Mouse (Mus musculus): ENCODE measurements around the gene Slc4a4.
"Not testable (repeated sequence)": the region's sequence is repeated elsewhere in the genome, so short reads cannot be mapped to it uniquely, and the experiment has no call there.

Slc4a4 gene

DNA sequence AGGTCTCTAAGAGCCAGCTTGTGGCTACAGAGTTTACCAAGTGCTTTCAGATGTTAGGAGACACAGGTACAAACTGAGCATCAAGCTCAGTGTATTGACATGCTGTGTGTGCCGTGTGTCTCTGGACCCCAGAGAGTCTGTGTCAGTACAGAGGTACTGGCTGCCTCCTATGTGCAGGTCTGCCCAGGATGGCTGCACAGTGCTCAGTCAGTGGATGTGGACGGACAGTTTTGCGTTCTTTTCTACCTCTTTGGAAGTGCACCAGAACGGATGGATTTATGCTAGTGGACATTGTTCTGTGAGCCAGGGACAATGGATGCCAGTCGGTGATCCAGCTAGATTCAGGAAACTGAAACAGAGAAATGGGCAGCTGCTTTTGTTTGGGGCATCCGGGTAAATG lies 72.8 kb downstream of the Slc4a4 start:
- in situ Hi-C loops (cut with MboI, MseI): no loop called here

DNA sequence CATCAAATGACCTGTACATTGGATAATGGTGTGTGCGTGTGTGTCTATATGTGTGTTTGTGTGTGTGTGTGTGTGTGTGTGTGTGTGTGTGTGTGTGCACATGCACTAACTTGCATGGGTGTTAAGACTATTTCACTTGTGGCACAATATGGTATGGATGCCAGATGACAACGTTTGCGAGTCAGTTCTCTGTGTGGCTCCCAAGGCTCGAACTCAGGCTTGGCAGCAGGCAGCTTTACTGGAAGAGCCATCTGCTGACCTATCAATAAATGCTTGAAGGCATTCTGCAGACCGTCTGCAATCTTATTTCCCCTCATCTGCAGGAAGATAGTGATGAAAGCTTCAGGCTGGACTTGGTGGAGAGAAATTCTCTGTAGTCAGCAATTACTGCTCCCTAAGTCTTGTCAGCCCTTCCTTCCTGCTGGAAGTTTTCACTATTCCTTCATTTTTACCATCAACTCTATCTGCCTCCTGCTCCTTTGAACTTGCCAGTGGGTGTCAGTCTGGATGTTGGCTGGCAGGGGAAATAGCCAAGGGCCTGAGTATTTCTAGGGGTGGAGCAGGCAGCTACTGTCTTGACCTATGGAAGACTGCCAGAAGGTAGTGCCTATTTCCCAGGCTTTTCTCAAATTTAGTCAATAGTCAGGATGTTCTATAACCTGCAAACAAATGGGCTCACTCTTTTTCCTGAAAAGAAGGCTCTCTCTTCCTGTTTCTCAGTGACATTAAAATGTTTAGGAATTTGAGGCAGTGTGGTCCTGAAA lies 73.9 kb downstream of the Slc4a4 start:
- in situ Hi-C loops (cut with MboI, MseI): no loop called here

DNA sequence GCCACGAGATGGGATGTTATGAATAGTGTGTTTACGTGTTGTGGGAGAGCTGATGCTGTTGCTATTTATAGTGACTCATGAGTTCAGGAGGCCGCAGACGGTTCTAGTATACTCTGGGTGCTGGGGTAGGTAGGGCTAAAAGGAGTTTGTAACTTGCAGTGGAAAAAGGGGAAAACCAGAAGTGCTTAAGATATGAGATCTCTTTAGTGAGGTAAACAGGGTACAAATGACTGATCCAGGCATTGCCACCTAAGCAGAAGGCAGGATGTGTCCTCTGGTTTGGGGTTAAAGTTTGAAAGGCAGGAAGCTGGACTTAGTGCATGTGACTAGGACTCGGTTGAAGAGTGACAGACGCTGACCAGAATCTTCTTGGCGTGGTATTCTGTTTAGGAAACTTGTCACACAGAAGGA lies 74.7 kb downstream of the Slc4a4 start:
- in situ Hi-C loops (cut with MboI, MseI): no loop called here

DNA sequence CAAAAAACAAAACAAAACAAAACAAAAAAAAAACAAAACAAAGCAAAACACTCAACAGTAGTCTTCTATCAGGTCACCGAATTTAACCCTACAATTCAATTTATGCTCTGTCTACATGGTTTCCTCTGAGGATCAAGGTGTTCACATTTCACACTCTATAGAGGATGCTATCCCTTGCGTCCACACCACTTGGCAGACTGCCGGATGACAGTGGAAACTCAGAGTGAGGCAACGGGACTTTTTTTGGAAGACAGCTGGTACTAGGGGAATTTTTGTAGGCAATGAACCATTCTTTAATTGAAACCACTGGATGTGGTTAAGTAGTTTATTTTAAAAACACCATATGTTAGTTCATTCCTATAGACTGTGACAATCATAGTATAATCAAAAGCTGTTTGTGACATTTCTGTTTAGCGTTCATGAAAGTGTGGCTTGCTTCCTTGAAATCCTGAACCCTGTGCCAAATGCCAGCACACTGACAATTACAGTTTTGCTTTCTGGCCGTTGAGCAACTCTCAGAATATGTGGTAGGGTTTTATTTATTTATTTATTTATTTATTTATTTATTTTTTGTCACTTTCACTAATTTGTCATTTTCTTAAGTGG lies 78.2 kb downstream of the Slc4a4 start:
- in situ Hi-C loops (cut with MboI, MseI): no loop called here

DNA sequence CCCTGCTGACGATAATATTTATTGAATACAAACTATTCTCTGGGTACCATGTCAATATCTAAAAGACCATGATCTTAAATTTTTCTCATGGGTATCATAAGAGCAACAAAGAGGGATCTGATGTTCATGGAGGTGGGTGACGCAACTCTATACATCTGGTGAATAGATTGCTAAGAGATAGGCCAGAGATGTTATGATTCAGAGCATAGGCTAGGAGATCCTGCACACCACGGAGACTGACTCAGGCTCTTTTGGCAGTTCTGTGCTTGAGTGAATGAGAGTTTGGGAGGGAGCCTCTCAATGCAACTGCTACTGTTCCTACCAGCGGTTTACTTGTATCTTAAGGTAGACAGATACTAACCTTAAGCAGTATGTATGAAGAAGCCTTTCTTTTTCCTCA lies 79.9 kb downstream of the Slc4a4 start:
- in situ Hi-C loops (cut with MboI, MseI): no loop called here

DNA sequence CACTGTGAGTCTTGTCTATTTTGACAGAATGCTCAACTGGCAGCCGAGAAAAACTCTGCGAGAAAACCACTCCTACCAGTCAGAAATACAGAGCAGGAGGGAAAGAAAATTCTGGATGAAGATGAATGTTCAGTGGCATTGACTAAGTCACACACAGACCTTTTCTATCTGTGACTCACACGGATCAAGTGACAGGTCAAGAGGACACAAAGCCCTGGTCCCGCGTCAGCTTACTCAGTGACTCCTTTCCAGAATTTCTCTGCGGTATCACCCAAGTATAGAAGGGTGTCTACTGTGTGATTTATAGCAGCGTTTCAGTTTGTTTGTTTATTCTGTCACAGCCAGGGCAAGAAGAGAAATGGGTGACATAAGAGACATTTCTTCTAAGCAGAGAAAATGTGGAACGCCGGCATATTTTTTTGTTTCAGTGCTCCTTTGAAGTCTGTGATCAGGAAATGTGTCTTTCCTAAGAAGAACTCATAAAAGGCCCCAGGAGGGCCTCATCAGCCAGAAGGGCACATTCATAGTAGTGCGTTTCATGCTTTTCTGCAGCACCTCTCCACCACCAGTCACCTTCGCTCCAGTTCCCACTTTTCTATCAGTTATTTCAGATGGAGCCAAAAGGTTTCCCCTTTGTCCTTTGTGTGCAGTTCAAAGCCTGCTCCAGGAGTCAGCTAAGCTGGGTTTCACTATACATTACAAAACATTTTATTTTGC lies 82.5 kb downstream of the Slc4a4 start:
- in situ Hi-C loops (cut with MboI, MseI): no loop called here

DNA sequence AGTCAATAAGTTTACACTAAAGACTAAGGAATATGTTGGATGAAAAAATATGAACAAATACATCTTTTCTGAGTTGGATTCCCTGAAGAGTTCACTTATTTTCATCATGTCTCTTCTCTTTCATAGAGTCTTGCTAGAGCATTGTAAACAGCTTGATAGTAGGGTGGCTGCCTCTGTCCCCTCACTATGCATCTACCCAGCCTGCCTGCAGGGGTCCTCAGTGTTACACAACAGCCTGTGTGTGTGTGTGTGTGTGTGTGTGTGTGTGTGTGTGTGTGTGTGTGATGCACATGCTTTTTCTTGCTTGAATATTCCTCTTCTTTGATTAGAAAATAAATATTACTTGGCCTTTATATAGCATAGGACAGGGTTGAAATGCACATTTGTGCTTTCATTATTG lies 84.9 kb downstream of the Slc4a4 start:
- in situ Hi-C loops (cut with MboI, MseI): no loop called here

GRCm38 (mm10) chr5:88972277-88972676 lies 85.7 kb downstream of the Slc4a4 start:
- in situ Hi-C loops (cut with MboI, MseI): no loop called here

DNA sequence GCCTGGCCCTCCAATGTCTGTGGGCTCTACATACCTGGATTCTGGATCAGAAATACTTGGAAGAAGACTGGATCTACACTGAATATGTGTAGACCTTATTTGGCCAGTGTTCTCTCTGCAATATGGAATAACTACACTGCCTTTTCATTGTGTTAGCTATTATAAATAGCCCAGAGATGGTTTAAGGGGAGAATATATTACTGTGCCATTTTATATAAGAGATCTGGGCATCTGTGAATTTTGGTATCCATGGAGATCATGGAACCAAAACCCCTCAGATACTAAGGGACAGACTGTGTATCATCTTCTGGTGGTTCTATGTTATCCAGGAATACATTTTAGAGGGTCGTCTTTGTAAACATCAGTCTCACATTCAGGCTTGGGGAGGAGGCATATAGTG lies 86.5 kb downstream of the Slc4a4 start:
- in situ Hi-C loops (cut with MboI, MseI): no loop called here

DNA sequence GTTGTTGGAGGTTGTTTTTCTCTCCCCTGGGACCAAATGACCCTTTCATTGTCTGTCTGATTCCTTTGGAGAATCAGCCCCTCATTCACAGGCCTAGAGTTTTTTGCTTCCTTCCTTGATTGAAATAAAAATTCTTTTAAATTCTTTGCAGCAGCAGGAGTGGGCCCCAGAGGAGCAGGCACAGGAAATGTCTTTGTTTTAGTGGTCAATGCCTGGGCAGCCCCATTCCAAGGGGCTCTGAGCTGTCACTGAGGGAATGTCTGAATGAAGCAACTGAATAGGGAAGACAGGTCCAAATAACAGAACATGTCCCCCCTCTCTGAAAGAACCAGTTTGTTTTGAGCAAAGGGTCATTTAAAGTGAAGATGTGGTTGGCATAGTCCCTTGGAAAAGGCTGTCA lies 89.1 kb downstream of the Slc4a4 start:
- in situ Hi-C loops (cut with MboI, MseI): no loop called here

DNA sequence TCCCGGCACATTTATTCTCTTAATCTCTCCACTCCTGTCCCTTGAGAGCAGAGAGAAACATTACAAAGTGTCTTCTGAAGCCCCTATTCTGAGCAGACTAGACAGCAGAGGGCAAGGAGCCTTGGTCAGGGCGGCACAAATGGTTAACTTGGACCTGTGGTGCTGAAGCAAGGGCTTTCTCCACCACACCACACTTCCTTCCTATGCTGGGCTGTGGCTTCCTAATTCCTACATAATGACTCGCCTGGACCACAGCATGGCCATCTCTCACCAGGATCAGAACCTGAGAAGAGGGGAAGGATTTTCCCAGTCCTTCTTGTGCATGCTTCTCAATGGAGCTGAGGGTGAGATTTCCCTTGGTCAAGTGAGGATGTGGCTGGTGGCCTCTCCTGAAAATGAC lies 89.8 kb downstream of the Slc4a4 start:
- in situ Hi-C loops (cut with MboI, MseI): no loop called here

GRCm38 (mm10) chr5:88980740-88981139 lies 94.1 kb downstream of the Slc4a4 start:
- in situ Hi-C loops (cut with MboI, MseI): no loop called here

DNA sequence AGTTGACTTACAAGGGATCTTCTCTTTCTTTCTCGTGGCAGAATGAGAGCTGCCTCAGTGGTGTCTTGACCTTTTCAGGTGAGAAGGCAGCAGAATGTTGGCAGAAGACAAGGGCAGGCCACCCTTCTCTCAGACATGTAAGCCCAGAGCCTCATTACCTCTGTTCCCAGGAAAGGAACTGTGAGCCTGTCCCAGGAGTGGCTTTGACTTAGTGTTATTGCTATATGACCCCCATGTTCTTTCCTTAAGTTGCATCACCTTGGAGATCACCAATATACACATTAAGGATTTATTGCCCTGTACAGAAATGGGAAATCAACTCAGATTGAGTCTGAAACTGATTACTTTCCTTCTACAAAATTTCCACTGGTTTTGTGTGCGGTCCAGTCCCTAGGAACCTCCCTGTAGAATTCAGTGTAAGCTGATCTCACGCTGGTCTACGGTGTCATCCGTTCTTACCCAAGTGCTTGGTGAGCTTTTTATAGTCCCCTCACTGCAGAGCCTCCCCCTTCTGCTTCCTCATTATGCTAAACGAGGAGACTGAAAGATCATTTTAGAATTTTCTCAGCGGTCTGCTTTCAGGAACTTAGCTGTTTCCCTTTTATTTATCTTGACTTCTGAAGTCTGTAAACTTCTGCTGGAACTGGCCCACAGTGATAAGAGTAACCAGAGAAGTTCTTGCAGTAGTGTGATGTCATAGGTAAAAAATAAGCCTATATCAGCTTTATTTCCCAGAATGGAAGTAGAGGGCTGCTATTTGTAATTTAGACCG lies 94.8 kb downstream of the Slc4a4 start:
- in situ Hi-C loops (cut with MboI, MseI): no loop called here

- in situ Hi-C loops (cut with MboI, MseI): no loop called here
These were observed 95.6 kb downstream of the Slc4a4 start for GRCm38 (mm10) chr5:88982040-88982736.

DNA sequence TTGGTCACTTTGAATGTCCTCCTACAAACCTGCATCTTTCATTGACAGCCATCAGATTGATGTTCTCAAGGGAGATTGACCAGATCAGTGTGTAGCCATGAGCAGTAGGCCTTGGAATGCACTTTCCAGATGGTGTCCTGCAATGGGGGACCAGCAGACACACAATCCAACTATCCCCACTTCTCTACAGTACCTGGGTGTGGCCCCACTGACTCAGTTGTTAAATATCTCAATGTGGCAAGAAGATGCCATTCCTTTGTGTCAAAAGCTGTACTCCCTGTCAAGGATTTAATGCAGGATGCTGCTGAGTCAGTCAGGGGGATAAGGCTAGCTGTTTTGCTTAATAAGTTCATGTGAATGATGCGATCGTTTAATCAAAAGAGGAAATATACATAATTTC lies 96.6 kb downstream of the Slc4a4 start:
- in situ Hi-C loops (cut with MboI, MseI): no loop called here

DNA sequence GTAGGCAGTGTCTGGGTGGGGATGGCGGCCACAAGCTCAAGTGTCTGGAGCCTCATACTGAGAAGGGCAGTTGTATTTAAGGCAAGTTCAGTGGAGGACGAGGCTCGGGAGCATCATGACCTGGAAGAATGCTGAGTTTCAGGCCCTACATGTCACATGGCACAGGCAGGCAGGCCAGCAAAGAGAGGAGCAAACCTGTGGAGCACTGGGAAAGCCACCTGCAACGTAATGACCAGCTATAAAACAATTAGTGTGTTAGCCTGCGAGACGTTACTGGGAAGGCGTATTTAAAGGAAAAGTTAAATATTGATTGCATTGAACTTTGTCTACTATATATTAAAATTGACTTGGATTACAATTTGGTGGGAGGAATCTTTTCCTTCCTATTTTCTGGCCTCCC lies 97.0 kb downstream of the Slc4a4 start:
- in situ Hi-C loops (cut with MboI, MseI): no loop called here

- in situ Hi-C loops (cut with MboI, MseI): no loop called here
These were observed 102.4 kb downstream of the Slc4a4 start for GRCm38 (mm10) chr5:88989018-88989417.

GRCm38 (mm10) chr5:88990196-88990747 lies 103.7 kb downstream of the Slc4a4 start:
- in situ Hi-C loops (cut with MboI, MseI): no loop called here

- in situ Hi-C loops (cut with MboI, MseI): not testable (repeated sequence)
These were observed 104.7 kb downstream of the Slc4a4 start for GRCm38 (mm10) chr5:88991309-88991708.

- in situ Hi-C loops (cut with MboI, MseI): no loop called here
These were observed 107.9 kb downstream of the Slc4a4 start for GRCm38 (mm10) chr5:88994533-88994932.

- in situ Hi-C loops (cut with MboI, MseI): no loop called here
These were observed 109.6 kb downstream of the Slc4a4 start for GRCm38 (mm10) chr5:88996246-88996645.
